Mouse (Mus musculus) ES-Bruce4 (cell line): ENCODE results near the gene Insr. TPM values are rescaled to one million over a fixed set of nuclear protein-coding genes. Genes with fewer than 3 reads are reported as not detected.
"Not testable (repeated sequence)": the region's sequence is repeated elsewhere in the genome, so short reads cannot be mapped to it uniquely, and the experiment has no call there.

Experiments
- H3K27ac ChIP-seq: 2 replicates; pipeline ENCODE4 v1.5.1; 2012; ENCODE audit warnings: low read length, inconsistent platforms; ENCODE audit not compliant: insufficient read depth
- H3K27me3 ChIP-seq: 2 replicates; pipeline ENCODE4 v1.6.1; 2012; ENCODE audit warnings: mild to moderate bottlenecking, low read length, inconsistent platforms; ENCODE audit not compliant: control insufficient read depth, poor library complexity, insufficient read depth, severe bottlenecking
- H3K36me3 ChIP-seq: 2 replicates; pipeline ENCODE4 v1.6.1; 2012; ENCODE audit warnings: inconsistent platforms, mild to moderate bottlenecking, low read length, moderate library complexity; ENCODE audit not compliant: control insufficient read depth, poor library complexity, insufficient read depth, severe bottlenecking
- H3K4me1 ChIP-seq: one replicate; pipeline ENCODE4 v1.8.1; 2011; ENCODE audit warnings: low read length; ENCODE audit not compliant: control insufficient read depth, insufficient read depth
- H3K4me3 ChIP-seq: 2 replicates; pipeline ENCODE4 v1.5.1; 2011; ENCODE audit warnings: low read depth, mild to moderate bottlenecking, low read length
- H3K9ac ChIP-seq: 2 replicates; pipeline ENCODE4 v1.6.1; 2012; ENCODE audit warnings: low read depth, mild to moderate bottlenecking, inconsistent platforms; ENCODE audit not compliant: poor library complexity, severe bottlenecking
- H3K9me3 ChIP-seq: replicated peaks from 2 replicates; pipeline ENCODE4 v1.6.1; 2012; ENCODE audit warnings: mild to moderate bottlenecking, low read length, inconsistent platforms; ENCODE audit not compliant: control insufficient read depth, poor library complexity, insufficient read depth, severe bottlenecking
- CTCF ChIP-seq: IDR thresholded peaks from one replicate; pipeline ENCODE4 v1.8.1; 2011; ENCODE audit warnings: low read depth, low read length
- EP300 ChIP-seq: IDR thresholded peaks from 2 replicates; pipeline ENCODE4 v1.6.1; 2011; ENCODE audit warnings: low read depth, low read length; ENCODE audit not compliant: insufficient read depth
- POLR2A ChIP-seq: IDR thresholded peaks from one replicate; pipeline ENCODE4 v1.8.1; 2011; ENCODE audit warnings: low read length; ENCODE audit not compliant: insufficient read depth
- polyA plus RNA-seq: library from polyadenylated mRNA; stranded (reverse); fragments of >200 nt; gene quantifications from 2 replicates; pipeline ENCODE4 v1.2.4, GENCODE M21; 2011; ENCODE audit warnings: low read depth; ENCODE audit not compliant: missing spikeins, insufficient read depth, insufficient read length

Insr gene
- polyA plus RNA-seq, 1 experiment: 30.9 TPM

DNA sequence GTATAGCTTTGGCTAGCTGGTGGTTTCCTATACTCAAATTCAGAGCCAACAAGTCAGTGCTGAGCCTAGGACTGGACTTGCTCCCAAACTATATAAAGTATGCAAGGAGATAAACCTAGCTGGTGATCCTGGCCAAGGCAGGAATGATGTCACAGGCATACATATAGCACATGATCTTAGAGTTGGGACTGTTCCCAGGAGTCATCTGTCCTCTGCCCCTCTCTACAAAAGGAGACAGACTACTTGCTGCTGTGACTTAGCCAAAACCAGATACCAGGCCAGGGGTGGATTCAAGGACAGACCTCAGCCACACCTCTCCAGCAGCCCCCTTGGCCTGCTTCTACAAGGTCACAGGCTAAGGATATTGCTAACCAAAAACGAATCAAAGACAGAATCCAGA lies 92.0 kb downstream of the Insr start:
- peaks cover 6% of the 10 kb centered on the region for H3K36me3 ChIP-seq
- H3K27ac ChIP-seq: no peak overlapping the region
- H3K27me3 ChIP-seq: no peaks in the 10 kb centered on the region
- no peak overlapping the region for H3K9ac ChIP-seq
- no peaks in the 10 kb centered on the region for H3K9me3 ChIP-seq
- TF ChIP-seq CTCF: no peak
- no peak for TF ChIP-seq EP300
- TF ChIP-seq POLR2A: no peak
- H3K4me3 ChIP-seq: no peak overlapping the region
- H3K4me1 ChIP-seq: no peaks in the 10 kb centered on the region

DNA sequence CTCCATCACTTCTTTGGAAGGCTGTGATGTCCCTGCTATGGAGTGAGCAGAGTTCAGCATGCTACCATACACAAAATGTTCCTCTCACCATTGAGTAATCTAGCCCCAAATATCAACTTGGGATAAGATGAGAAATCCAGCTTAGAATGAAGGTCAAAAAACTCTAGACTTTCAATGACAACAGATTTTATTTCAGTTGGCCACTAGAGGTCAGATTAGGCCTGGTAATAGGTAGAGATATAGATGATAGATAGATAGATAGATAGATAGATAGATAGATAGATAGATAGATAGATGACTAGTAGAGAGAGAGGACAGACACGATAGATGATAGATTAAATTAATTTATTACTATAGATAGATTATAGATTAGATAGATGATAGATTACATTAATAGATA lies 99.5 kb downstream of the Insr start:
- Histone ChIP-seq H3K4me3 (no peak overlapping the region), H3K36me3 (no peaks in the 10 kb centered on the region; the same call in 1 of the 2 replicates), H3K4me1 (no peaks in the 10 kb centered on the region), H3K9ac (no peak overlapping the region), H3K27me3 (no peaks in the 10 kb centered on the region), H3K9me3 (peaks cover 9% of the 10 kb centered on the region), H3K27ac (no peak overlapping the region)
- TF ChIP-seq POLR2A (no peak), EP300 (no peak), CTCF (no peak)

DNA sequence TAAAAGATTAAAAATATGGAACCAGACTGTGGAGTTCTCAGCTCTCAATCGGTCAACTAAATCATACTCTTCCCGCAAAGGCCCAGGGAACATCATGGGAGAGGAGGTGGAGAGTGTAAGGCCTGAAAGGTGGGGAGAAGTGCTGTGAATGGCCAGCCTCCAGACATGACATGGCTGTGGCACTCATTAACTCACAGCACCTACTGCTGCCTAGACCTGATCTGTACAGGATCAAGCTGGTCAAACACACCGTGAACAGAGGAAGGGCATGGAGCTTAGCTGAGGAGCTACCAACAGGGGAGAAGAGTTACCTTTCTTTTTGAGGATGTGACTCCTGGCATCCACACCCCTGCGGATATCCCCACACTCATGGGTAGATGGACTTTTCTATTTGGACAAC lies 102.0 kb downstream of the Insr start:
- H3K4me1 ChIP-seq: no peaks in the 10 kb centered on the region
- peaks cover 9% of the 10 kb centered on the region for H3K9me3 ChIP-seq
- no peak overlapping the region for H3K27ac ChIP-seq
- no peaks in the 10 kb centered on the region; the same call in 1 of the 2 replicates for H3K36me3 ChIP-seq
- H3K9ac ChIP-seq: no peak overlapping the region
- no peaks in the 10 kb centered on the region for H3K27me3 ChIP-seq
- TF ChIP-seq POLR2A (no peak), EP300 (no peak), CTCF (no peak)
- no peak overlapping the region for H3K4me3 ChIP-seq

DNA sequence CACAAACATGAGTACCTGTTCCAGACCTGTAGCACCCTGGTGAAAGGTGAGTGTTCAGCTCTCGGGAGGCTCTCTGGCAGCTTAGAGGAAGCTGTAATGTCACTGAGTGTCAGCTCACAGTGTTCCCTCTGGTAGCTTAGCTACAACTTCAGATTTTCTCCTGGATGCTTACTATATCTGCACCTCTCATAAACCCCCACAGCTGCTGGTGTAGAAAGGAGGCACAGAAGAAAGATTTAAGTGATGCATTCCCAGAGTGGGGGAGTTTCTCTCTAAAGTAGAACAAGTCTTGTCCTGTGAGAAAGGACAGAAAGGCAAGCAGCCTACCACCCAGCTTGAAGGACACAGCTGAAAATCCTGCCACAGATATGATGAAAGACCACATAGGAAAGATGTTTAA lies 107.2 kb downstream of the Insr start:
- no peaks in the 10 kb centered on the region for H3K4me1 ChIP-seq
- no peaks in the 10 kb centered on the region for H3K36me3 ChIP-seq
- H3K9ac ChIP-seq: no peak overlapping the region
- no peak for TF ChIP-seq EP300
- no peak for TF ChIP-seq POLR2A
- no peak for TF ChIP-seq CTCF
- no peaks in the 10 kb centered on the region for H3K27me3 ChIP-seq
- no peak overlapping the region for H3K4me3 ChIP-seq
- peaks cover 9% of the 10 kb centered on the region for H3K9me3 ChIP-seq
- no peak overlapping the region for H3K27ac ChIP-seq

DNA sequence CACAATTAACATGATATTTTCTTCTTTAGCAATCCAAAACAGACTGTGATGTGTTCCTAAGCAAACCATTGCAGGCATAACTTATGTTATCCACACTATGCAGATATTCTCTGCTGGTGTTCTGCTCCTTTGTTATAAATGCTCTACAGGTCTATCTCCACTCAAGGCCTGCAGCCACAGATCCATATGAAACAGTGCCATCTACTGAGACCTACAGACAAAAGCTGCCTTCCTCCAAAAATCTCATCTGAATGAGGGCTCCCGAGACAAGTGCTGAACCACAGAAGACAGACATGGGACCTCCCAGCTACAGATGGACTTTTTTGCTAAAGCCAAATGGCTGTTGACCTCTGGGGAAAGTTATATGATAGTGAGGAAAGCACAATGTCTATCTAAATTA lies 132.9 kb downstream of the Insr start:
- Histone ChIP-seq H3K9me3 (no peaks in the 10 kb centered on the region; the same call in 1 of the 2 replicates), H3K4me3 (no peak overlapping the region), H3K27ac (no peak overlapping the region), H3K4me1 (no peaks in the 10 kb centered on the region), H3K36me3 (no peaks in the 10 kb centered on the region), H3K9ac (no peak overlapping the region), H3K27me3 (no peaks in the 10 kb centered on the region)
- TF ChIP-seq POLR2A (no peak), CTCF (no peak), EP300 (no peak)

DNA sequence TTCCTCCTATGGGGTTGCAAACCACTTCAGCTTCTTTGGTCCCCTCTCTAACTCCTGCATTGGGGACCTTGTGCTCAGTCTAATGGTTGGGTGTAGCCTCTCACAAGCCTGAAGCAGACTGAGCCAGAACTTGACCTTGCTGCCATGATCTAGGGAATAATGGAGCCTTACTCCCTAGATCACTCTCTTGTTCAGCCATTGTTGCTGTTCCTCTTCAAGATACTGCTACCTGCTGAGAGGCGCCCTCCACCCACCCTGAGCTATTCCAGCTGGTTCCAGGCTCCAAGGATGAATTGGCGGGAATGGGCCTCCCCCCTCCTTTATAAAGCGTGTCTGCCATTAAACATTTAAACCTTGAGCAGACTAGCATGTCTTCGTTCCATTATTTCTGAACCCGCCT lies 179.0 kb downstream of the Insr start:
- not testable (repeated sequence) for H3K4me1 ChIP-seq, H3K36me3 ChIP-seq

More for the DNA sequence above, 179.0 kb downstream of the Insr start:
- H3K9me3 ChIP-seq, H3K27ac ChIP-seq, H3K9ac ChIP-seq, H3K4me3 ChIP-seq, H3K27me3 ChIP-seq: not testable (repeated sequence)

Other genes starting within 250 kb of the Insr start
- gene A430078G23Rik, start 73.8 kb upstream of the Insr start, polyA plus RNA-seq: not detected in 2 replicates
- gene Arhgef18, start 113.4 kb upstream of the Insr start, polyA plus RNA-seq: 64.8 and 67.7 TPM in 2 replicates
- 4.6 and 6.7 TPM in 2 replicates for gene Pex11g, start 188.1 kb upstream of the Insr start, polyA plus RNA-seq
- gene Tex45, start 191.2 kb upstream of the Insr start, polyA plus RNA-seq: 0.39 and 0.44 TPM in 2 replicates
- 15.5 and 17.7 TPM in 2 replicates for gene Zfp358, start 213.5 kb upstream of the Insr start, polyA plus RNA-seq
- gene Mcoln1, start 220.8 kb upstream of the Insr start, polyA plus RNA-seq: 62.0 and 62.3 TPM in 2 replicates
- gene Pnpla6, start 235.8 kb upstream of the Insr start, polyA plus RNA-seq: 46.6 and 47.5 TPM in 2 replicates